Mouse (Mus musculus): ENCODE data around the gene Gm29776. TPM values are rescaled to one million over a fixed set of nuclear protein-coding genes. Genes with fewer than 3 reads are reported as not detected.

The Gm29776 gene
- polyA plus RNA-seq, 1 experiment: 0.16 TPM

DNA sequence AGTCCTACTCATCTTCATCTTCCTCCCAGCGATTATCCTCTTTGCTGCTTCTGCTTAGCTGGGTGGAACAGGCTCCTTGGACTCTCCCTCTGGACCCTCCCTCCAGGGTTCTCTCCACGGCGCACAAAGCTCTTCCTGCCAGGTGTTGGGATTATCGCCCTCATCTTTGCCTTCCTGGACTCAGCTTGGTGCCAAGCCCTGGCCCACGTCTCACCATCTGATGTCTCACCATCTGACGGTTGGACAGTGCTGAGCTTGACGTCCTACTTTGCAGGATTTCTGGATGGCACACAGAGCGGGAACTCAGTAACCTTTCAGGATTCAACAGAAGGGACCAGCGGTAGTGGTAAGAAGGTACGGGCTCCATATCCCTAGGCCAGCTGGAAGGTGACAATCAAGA, 23.1 kb upstream of the Gm29776 start:
- WGBS: 79% methylated on average over 10 of the region's 10 CpGs
- no peak for TF ChIP-seq CTCF (conservative IDR thresholded peaks at IDR 0.05; ENCODE audit: insufficient read depth, insufficient read length, low read depth, low read length)
- no peak for TF ChIP-seq POLR2A (IDR thresholded peaks at IDR 0.05; ENCODE audit: low read depth, low read length)
- no peak overlapping the region for H3K4me3 ChIP-seq (ENCODE audit: insufficient read depth, low read depth, low read length)

DNA sequence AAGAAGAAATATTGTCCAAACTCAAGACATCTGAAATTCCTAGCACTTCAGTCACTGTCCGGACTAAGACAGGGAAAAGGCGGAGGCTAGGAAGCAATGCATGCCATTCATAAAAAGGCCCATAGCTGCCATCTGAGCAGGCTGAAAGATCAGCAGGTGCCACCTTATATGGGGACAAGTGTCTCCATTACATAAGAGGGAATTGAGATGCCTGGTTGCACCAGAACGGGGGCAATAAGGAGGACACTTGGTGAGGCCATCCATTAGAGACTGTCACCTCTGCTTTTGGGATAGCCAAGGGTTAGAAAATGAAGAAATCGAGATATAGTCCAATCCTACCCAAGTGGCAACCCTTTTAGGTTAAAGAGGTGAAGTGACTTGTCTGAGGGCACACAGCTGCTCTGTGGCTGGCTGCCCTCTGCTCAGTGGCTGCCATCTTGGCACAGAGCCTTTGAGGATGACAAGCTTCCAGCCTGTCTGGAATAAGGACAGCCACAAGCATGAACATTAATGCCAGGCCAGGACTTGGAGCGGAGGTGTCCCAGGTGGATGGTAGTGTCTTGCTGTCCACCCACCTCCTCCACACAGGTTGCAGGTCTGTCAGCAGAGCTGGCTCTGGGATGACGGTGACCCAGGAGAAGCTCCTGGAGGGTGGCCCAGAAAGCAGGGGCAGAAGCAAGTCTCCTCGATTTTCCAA, 22.2 kb upstream of the Gm29776 start:
- peak; percentile 35 for DNase-seq
- Histone ChIP-seq H3K36me3 (ENCODE audit: control insufficient read depth, insufficient read depth, low read length) (peaks cover 2% of the 10 kb centered on the region; the same call in 1 of the 2 replicates), H3K27ac (ENCODE audit: insufficient read depth, low read depth, low read length) (no peak overlapping the region), H3K27me3 (replicated peaks; ENCODE audit: control insufficient read depth, insufficient read depth, low read length) (no peaks in the 10 kb centered on the region), H3K4me3 (ENCODE audit: insufficient read depth, low read depth, low read length) (no peak overlapping the region), H3K4me1 (ENCODE audit: control insufficient read depth, insufficient read depth, low read length) (no peaks in the 10 kb centered on the region)
- TF ChIP-seq CTCF (conservative IDR thresholded peaks at IDR 0.05; ENCODE audit: insufficient read depth, insufficient read length, low read depth, low read length) (no peak), POLR2A (IDR thresholded peaks at IDR 0.05; ENCODE audit: low read depth, low read length) (no peak)
- WGBS: 85% methylated on average over 7 of the region's 7 CpGs

More for the DNA sequence above, 23.1 kb upstream of the Gm29776 start:
- Histone ChIP-seq H3K27me3 (replicated peaks; ENCODE audit: control insufficient read depth, insufficient read depth, low read length) (no peaks in the 10 kb centered on the region), H3K36me3 (ENCODE audit: control insufficient read depth, insufficient read depth, low read length) (peaks cover 2% of the 10 kb centered on the region; the same call in 1 of the 2 replicates), H3K27ac (ENCODE audit: insufficient read depth, low read depth, low read length) (no peak overlapping the region), H3K4me1 (ENCODE audit: control insufficient read depth, insufficient read depth, low read length) (no peaks in the 10 kb centered on the region)
- no peak for DNase-seq

DNA sequence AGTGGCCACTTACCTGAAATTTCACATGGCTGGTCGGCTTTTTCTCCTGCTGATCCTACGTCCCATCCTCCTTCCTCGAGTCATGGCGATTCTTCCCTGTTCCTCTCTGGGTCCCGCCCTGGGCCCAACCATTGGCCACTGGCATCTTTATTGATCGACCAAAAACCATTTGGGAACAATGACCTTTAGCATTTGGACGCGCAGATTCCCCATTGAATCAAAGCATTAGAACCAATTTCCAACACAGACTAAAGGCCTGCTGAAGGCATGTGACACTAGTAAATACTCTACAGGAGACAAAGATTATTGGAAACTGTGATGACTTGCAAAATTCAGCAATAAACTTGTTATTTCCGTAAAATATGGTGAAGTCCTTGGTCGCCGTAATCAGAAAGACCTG, 21.4 kb upstream of the Gm29776 start:
- DNase-seq: no peak
- no peak overlapping the region for H3K27ac ChIP-seq (ENCODE audit: insufficient read depth, low read depth, low read length)
- peaks cover 2% of the 10 kb centered on the region; the same call in 1 of the 2 replicates for H3K36me3 ChIP-seq (ENCODE audit: control insufficient read depth, insufficient read depth, low read length)
- TF ChIP-seq POLR2A (IDR thresholded peaks at IDR 0.05; ENCODE audit: low read depth, low read length) (no peak), CTCF (conservative IDR thresholded peaks at IDR 0.05; ENCODE audit: insufficient read depth, insufficient read length, low read depth, low read length) (no peak)
- no peaks in the 10 kb centered on the region for H3K4me1 ChIP-seq (ENCODE audit: control insufficient read depth, insufficient read depth, low read length)
- H3K4me3 ChIP-seq (ENCODE audit: insufficient read depth, low read depth, low read length): no peak overlapping the region
- no peaks in the 10 kb centered on the region for H3K27me3 ChIP-seq (replicated peaks; ENCODE audit: control insufficient read depth, insufficient read depth, low read length)
- WGBS: 93% methylated on average over 11 of the region's 11 CpGs

DNA sequence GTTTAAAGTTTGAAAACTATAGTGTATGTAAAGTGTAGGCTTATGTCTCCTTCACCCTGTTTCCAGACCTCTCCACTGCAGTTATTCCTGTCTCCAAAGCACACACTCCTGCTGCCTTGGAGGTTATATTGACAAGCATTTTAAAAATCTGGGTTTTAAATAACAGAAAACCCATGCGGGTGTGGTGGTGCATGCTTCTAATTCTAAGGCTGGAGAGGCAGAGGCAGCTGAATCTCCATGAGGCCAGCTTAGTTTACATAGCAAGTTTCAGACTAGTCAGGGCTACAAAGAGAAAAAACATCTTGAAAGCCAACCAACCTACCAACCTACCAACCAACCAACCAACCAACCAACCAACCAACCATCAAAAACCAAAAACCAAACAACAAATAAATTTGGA, 16.8 kb upstream of the Gm29776 start:
- no peaks in the 10 kb centered on the region for H3K36me3 ChIP-seq (ENCODE audit: control insufficient read depth, insufficient read depth, low read length)
- DNase-seq: no peak

DNA sequence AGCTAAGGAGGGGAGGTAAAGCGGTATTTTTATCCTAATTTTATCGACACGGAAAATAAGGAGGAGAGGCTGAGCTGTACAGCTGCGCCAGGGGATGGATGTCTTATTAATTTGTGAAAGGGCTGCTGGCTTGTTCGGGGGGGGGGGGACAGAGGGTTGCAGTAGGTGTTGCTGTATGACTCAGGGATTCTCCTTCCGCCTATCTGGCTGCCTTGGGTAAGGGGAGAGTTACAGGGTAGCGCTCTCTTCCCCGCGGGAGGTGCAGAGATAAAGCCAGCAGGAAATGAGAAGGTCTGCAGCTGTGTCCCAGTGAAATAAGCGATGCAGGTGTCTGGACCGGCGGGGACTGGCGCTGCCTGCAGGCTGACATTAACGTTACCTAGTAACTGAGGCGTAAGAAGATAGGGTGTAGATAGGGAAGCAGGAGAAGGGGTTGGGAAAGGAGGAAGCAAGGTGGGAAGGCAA, 16.0 kb upstream of the Gm29776 start:
- peak overlapping the region; percentile 24 for H3K4me3 ChIP-seq (ENCODE audit: insufficient read depth, low read depth, low read length)
- WGBS: under 1% methylated on average over 15 of the region's 15 CpGs
- no peaks in the 10 kb centered on the region for H3K36me3 ChIP-seq (ENCODE audit: control insufficient read depth, insufficient read depth, low read length)
- no peak for TF ChIP-seq CTCF (conservative IDR thresholded peaks at IDR 0.05; ENCODE audit: insufficient read depth, insufficient read length, low read depth, low read length)
- TF ChIP-seq POLR2A (IDR thresholded peaks at IDR 0.05; ENCODE audit: low read depth, low read length): no peak
- H3K27ac ChIP-seq (ENCODE audit: insufficient read depth, low read depth, low read length): no peak overlapping the region
- H3K27me3 ChIP-seq (replicated peaks; ENCODE audit: control insufficient read depth, insufficient read depth, low read length): no peaks in the 10 kb centered on the region
- no peaks in the 10 kb centered on the region; the same call in 1 of the 2 replicates for H3K4me1 ChIP-seq (ENCODE audit: control insufficient read depth, insufficient read depth, low read length)
- peak; percentile 39 for DNase-seq

More for the DNA sequence above, 16.8 kb upstream of the Gm29776 start:
- no peak for TF ChIP-seq CTCF (conservative IDR thresholded peaks at IDR 0.05; ENCODE audit: insufficient read depth, insufficient read length, low read depth, low read length)
- TF ChIP-seq POLR2A (IDR thresholded peaks at IDR 0.05; ENCODE audit: low read depth, low read length): no peak
- Histone ChIP-seq H3K27me3 (replicated peaks; ENCODE audit: control insufficient read depth, insufficient read depth, low read length) (no peaks in the 10 kb centered on the region), H3K27ac (ENCODE audit: insufficient read depth, low read depth, low read length) (no peak overlapping the region), H3K4me1 (ENCODE audit: control insufficient read depth, insufficient read depth, low read length) (no peaks in the 10 kb centered on the region; the same call in 1 of the 2 replicates), H3K4me3 (ENCODE audit: insufficient read depth, low read depth, low read length) (no peak overlapping the region)
- whole genome bisulfite sequencing: 73% methylated on average over 1 of the region's 1 CpGs

DNA sequence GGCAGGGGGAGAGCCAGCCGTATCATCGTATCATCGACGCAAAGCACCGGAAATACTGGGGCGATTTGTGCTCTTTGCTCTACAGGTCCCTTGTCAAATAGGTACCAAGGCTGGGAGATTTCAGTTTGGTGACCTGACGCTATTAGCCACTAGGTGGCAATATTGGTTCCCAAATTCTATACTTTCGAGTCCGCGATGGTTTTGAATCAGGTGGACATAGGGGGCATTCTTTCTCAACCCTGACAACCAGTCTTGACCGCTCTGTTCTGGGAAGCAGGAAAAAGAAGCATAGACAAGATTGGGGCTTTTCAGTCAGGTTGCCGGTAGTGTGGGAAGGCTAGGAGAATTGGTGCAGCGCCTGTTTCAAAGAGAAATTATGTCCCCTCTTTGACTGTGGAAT, 15.5 kb upstream of the Gm29776 start:
- H3K4me1 ChIP-seq (ENCODE audit: control insufficient read depth, insufficient read depth, low read length): no peaks in the 10 kb centered on the region; the same call in 1 of the 2 replicates
- DNase-seq: peak; percentile 88
- TF ChIP-seq POLR2A (IDR thresholded peaks at IDR 0.05; ENCODE audit: low read depth, low read length): no peak
- TF ChIP-seq CTCF (conservative IDR thresholded peaks at IDR 0.05; ENCODE audit: insufficient read depth, insufficient read length, low read depth, low read length): peak; percentile 51
- H3K27me3 ChIP-seq (replicated peaks; ENCODE audit: control insufficient read depth, insufficient read depth, low read length): no peaks in the 10 kb centered on the region
- under 1% methylated on average over 13 of the region's 13 CpGs for WGBS
- H3K36me3 ChIP-seq (ENCODE audit: control insufficient read depth, insufficient read depth, low read length): no peaks in the 10 kb centered on the region
- H3K4me3 ChIP-seq (ENCODE audit: insufficient read depth, low read depth, low read length): peak overlapping the region; percentile 45
- no peak overlapping the region for H3K27ac ChIP-seq (ENCODE audit: insufficient read depth, low read depth, low read length)

DNA sequence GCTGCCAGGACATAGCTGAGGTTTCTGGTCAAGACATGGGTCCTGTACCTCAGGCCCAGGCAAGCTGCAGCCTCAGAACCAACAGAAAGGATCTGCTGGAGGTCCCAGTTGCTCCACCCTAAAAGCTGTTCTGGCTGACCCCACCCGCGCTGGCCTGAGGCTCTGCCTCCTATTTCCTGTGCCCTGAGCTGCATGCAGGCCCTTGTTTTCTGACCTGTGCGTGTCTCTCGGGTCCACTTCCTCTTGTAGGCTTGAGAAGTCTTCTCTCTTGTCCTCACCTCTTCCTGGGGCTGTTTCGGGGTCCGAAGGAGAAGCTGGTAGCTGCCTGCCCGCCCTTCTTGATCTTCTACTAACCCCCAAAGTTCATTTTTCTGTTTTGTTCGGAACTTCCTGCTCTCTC, 14.2 kb upstream of the Gm29776 start:
- Histone ChIP-seq H3K4me1 (ENCODE audit: control insufficient read depth, insufficient read depth, low read length) (no peaks in the 10 kb centered on the region; the same call in 1 of the 2 replicates), H3K27ac (ENCODE audit: insufficient read depth, low read depth, low read length) (peak overlapping the region; percentile 34), H3K27me3 (replicated peaks; ENCODE audit: control insufficient read depth, insufficient read depth, low read length) (no peaks in the 10 kb centered on the region), H3K36me3 (ENCODE audit: control insufficient read depth, insufficient read depth, low read length) (no peaks in the 10 kb centered on the region), H3K4me3 (ENCODE audit: insufficient read depth, low read depth, low read length) (no peak overlapping the region)
- TF ChIP-seq POLR2A (IDR thresholded peaks at IDR 0.05; ENCODE audit: low read depth, low read length) (no peak), CTCF (conservative IDR thresholded peaks at IDR 0.05; ENCODE audit: insufficient read depth, insufficient read length, low read depth, low read length) (no peak)
- WGBS: 53% methylated on average over 8 of the region's 8 CpGs
- DNase-seq: peak; percentile 58

All from kidney, adult 2 months (tissue).